In the genomic region with DNA sequence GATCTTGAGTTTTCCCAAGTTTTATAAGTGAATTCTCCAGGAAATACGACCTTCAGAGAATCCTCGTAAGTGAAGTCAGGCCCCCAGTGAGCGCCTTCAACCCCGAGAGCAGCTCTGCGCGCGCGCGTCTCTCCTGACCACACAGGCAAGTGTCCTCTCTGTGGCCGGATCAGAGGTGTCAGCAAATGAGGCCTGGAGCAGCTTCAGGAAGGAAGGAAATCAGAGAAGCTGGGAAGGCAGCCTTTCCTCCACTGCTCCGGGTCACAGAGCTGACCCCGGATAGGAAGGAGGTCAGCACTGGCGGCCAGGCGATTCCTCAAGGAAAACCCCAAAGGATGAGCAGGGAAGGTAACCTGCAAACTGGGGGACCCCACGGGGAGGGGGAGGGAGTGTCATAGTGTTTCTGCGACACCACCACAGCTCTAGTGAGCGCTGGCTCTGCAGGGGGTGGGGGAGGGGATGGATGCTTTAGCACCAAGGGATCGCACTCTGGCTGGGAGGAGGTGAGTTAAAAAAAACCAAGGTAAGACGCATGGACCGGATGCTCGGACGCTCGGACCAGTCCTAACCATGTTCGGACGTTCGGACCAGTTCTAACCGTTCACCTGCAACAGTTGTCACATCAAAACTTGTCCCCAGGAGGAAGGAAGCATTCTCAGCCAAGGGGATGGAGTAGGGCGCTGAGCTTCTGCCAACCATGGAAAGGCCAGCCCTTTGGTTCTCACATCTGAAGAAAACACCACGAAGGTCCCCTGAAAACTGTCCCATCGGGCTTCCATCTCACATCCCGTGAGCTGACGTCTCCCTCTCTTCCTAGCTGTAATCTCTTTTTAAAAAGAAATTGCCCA, we compare ENCODE assay signal across 8 mouse cellular contexts. TPM values are rescaled to one million over a fixed set of nuclear protein-coding genes. Genes with fewer than 3 reads are reported as not detected.
DNase-seq lines count a peak whose midpoint lies in the region; ATAC-seq lines count a peak whose summit lies in the region.

No protein-coding gene starts in this region.

- peak; percentile 53 to 65 for DNase-seq in kidney, postnatal 4 days
- DNase-seq in neural tube, embryonic 10.5 days (ENCODE audit: extremely low spot score, low spot score): peak; percentile 23
- no peak for DNase-seq in cerebellum, adult 8-10 months
- DNase-seq in cerebellum, adult 9-11 months: no peak
- DNase-seq in gastrocnemius, postnatal 36 days: no peak

- peak overlapping the region; percentile 21 for H3K4me2 ChIP-seq in forebrain, embryonic 12.5 days
- H3K4me2 ChIP-seq in forebrain, embryonic 16.5 days (ENCODE audit: low read length): no peak overlapping the region
- peak overlapping the region; percentile 58 for H3K4me2 ChIP-seq in heart, embryonic 14.5 days (ENCODE audit: low read length)

- no peaks in the 10 kb centered on the region for H3K36me3 ChIP-seq in forebrain, embryonic 12.5 days (replicated peaks)
- no peaks in the 10 kb centered on the region for H3K36me3 ChIP-seq in forebrain, embryonic 16.5 days (ENCODE audit: control insufficient read depth, insufficient read depth)
- peaks cover 5% of the 10 kb centered on the region; the same call in 1 of the 2 replicates for H3K36me3 ChIP-seq in heart, embryonic 14.5 days (ENCODE audit: control insufficient read depth, insufficient read depth, low read length)

- intact Hi-C loops in gastrocnemius, postnatal 36 days (cut with DNase I): no loop called here

- no peak overlapping the region for H3K9ac ChIP-seq in forebrain, embryonic 12.5 days
- H3K9ac ChIP-seq in forebrain, embryonic 16.5 days (replicated peaks; ENCODE audit: low read depth, low read length): no peak overlapping the region
- H3K9ac ChIP-seq in heart, embryonic 14.5 days (ENCODE audit: low read length): no peak overlapping the region; the same call in 1 of the 2 replicates

- H3K27ac ChIP-seq in forebrain, embryonic 12.5 days: no peak overlapping the region
- no peak overlapping the region for H3K27ac ChIP-seq in forebrain, embryonic 16.5 days (ENCODE audit: low read length)
- peak overlapping the region; percentile 14 to 29; a peak in 1 of 4 replicates for H3K27ac ChIP-seq in heart, embryonic 14.5 days (replicated peaks in 1 of 2; ENCODE audit: control insufficient read depth in 1 of 2, insufficient read depth in 1 of 2, low read depth in 2 of 2, low read length in 2 of 2)

- H3K27me3 ChIP-seq in forebrain, embryonic 12.5 days: peaks cover 12% of the 10 kb centered on the region; the same call in 1 of the 2 replicates
- no peaks in the 10 kb centered on the region for H3K27me3 ChIP-seq in forebrain, embryonic 16.5 days (replicated peaks; ENCODE audit: control insufficient read depth, insufficient read depth, low read length)
- no peaks in the 10 kb centered on the region for H3K27me3 ChIP-seq in heart, embryonic 14.5 days (ENCODE audit: control insufficient read depth, insufficient read depth, low read length)

- 19% methylated on average over 32 of the region's 32 CpGs for WGBS in forebrain, embryonic 12.5 days
- 22% methylated on average over 32 of the region's 32 CpGs for WGBS in forebrain, embryonic 16.5 days
- WGBS in heart, embryonic 14.5 days: 18% methylated on average over 32 of the region's 32 CpGs

- ATAC-seq in forebrain, embryonic 12.5 days (ENCODE audit: low FRiP score): no peak
- ATAC-seq in forebrain, embryonic 16.5 days: no peak
- ATAC-seq in heart, embryonic 14.5 days (ENCODE audit: insufficient number of reproducible peaks, insufficient read depth, low FRiP score, low read depth): no peak

- H3K9me3 ChIP-seq in forebrain, embryonic 12.5 days: no peaks in the 10 kb centered on the region
- H3K9me3 ChIP-seq in forebrain, embryonic 16.5 days (ENCODE audit: control insufficient read depth, low read length): no peaks in the 10 kb centered on the region
- peaks cover 3% of the 10 kb centered on the region; the same call in 1 of the 2 replicates for H3K9me3 ChIP-seq in heart, embryonic 14.5 days (ENCODE audit: control insufficient read depth, low read length)

- H3K4me3 ChIP-seq in forebrain, embryonic 12.5 days (replicated peaks): no peak overlapping the region
- no peak overlapping the region for H3K4me3 ChIP-seq in forebrain, embryonic 16.5 days (replicated peaks; ENCODE audit: low read length)
- peak overlapping the region in 1 of 2 experiments; percentile 23; a peak in 2 of 4 replicates for H3K4me3 ChIP-seq in heart, embryonic 14.5 days (ENCODE audit: control insufficient read depth in 1 of 2, insufficient read depth in 1 of 2, low read depth in 1 of 2, low read length in 2 of 2)

- peaks cover 6% of the 10 kb centered on the region; the same call in 1 of the 2 replicates for H3K4me1 ChIP-seq in forebrain, embryonic 12.5 days
- H3K4me1 ChIP-seq in forebrain, embryonic 16.5 days (replicated peaks; ENCODE audit: control insufficient read depth, insufficient read depth, low read length): no peaks in the 10 kb centered on the region
- H3K4me1 ChIP-seq in heart, embryonic 14.5 days (ENCODE audit: control insufficient read depth in 2 of 2, insufficient read depth in 2 of 2, low read length in 2 of 2): peaks cover 21 to 33% of the 10 kb centered on the region in 2 experiments

RNA-seq across cellular contexts. Expression of gene Dnmbp, which starts 19.3 kb away (rescaled TPM):
- 16.9 and 19.1 TPM in 2 replicates for polyA plus RNA-seq in forebrain, embryonic 12.5 days (2016; fragmentation: Nextera tagmentation; extraction: Ambion mirVana)
- 7.3 and 8.3 TPM in 2 replicates for polyA plus RNA-seq in forebrain, embryonic 16.5 days (2015; fragmentation: Nextera tagmentation; extraction: Ambion mirVana)
- polyA plus RNA-seq in heart, embryonic 14.5 days (2014; fragmentation: Nextera tagmentation; extraction: Ambion mirVana): 9.8 and 10.7 TPM in 2 replicates
- total RNA-seq in gastrocnemius, postnatal 36 days (2021): 1 to 10 TPM; 8.3 to 9.7 TPM

Comparison
In these comparisons a context has a peak if more than half of its experiments do, and no peak if none do; other contexts are left out.
1. H3K27ac ChIP-seq: peak in heart, embryonic 14.5 days (2 of 2); none in forebrain, embryonic 12.5 days (single experiment) and forebrain, embryonic 16.5 days (single experiment).
2. DNase-seq: peak in kidney, postnatal 4 days (2 of 2) and neural tube, embryonic 10.5 days (single experiment); none in cerebellum, adult 8-10 months (single experiment), cerebellum, adult 9-11 months (single experiment) and gastrocnemius, postnatal 36 days (0 of 2).